In genomic region chr7:138928456-138928855, GRCm38 (mm10) we compare ENCODE assay signal across 31 mouse cellular contexts. TPM values are rescaled to one million over a fixed set of nuclear protein-coding genes. Genes with fewer than 3 reads are reported as not detected.
DNase-seq lines count a peak whose midpoint lies in the region; ATAC-seq and TF ChIP-seq lines count a peak whose summit lies in the region.
"Had no signal": no experiment of that assay in that cellular context is flagged by ENCODE, and none has a peak within 500 bp of the region (broad histone marks: within the 10 kb centered on the region; RNA-seq: fewer than 3 reads in every experiment).

No protein-coding gene starts in this region.

- TF ChIP-seq CTCF in brain, embryonic 14.5 days (IDR thresholded peaks at IDR 0.05; ENCODE audit: borderline replicate concordance, extremely low read depth, insufficient read depth, insufficient read length) = no peak

- no peaks in the 10 kb centered on the region for H3K4me1 ChIP-seq in forebrain, embryonic 15.5 days
- no peaks in the 10 kb centered on the region for H3K4me1 ChIP-seq in forebrain, embryonic 12.5 days
- H3K4me1 ChIP-seq: embryonic facial prominence, embryonic 10.5 days; embryonic facial prominence, embryonic 13.5 days; heart, embryonic 10.5 days; heart, embryonic 13.5 days had no signal

- no peaks in the 10 kb centered on the region for H3K36me3 ChIP-seq in forebrain, embryonic 15.5 days
- no peaks in the 10 kb centered on the region for H3K36me3 ChIP-seq in forebrain, embryonic 12.5 days (replicated peaks)
- H3K36me3 ChIP-seq: embryonic facial prominence, embryonic 10.5 days; embryonic facial prominence, embryonic 13.5 days; heart, embryonic 10.5 days; heart, embryonic 13.5 days had no signal

- no peak overlapping the region for H3K4me3 ChIP-seq in forebrain, embryonic 15.5 days
- no peak overlapping the region for H3K4me3 ChIP-seq in forebrain, embryonic 12.5 days (replicated peaks)
- H3K4me3 ChIP-seq: embryonic facial prominence, embryonic 10.5 days; embryonic facial prominence, embryonic 13.5 days; erythroblast, embryonic 14.5 days; heart, adult 2 months; heart, embryonic 10.5 days; heart, embryonic 13.5 days had no signal

- no peaks in the 10 kb centered on the region for H3K9me3 ChIP-seq in forebrain, embryonic 15.5 days
- H3K9me3 ChIP-seq in forebrain, embryonic 12.5 days = no peaks in the 10 kb centered on the region
- H3K9me3 ChIP-seq: embryonic facial prominence, embryonic 10.5 days; embryonic facial prominence, embryonic 13.5 days; heart, embryonic 10.5 days had no signal

- H3K9ac ChIP-seq in forebrain, embryonic 15.5 days (replicated peaks) = no peak overlapping the region
- no peak overlapping the region for H3K9ac ChIP-seq in forebrain, embryonic 12.5 days
- H3K9ac ChIP-seq: embryonic facial prominence, embryonic 13.5 days; heart, embryonic 13.5 days; hindbrain, embryonic 14.5 days had no signal

- no peak for ATAC-seq in forebrain, embryonic 15.5 days (replicated peaks)
- ATAC-seq in forebrain, embryonic 12.5 days (ENCODE audit: low FRiP score) = no peak
- ATAC-seq: CD4-positive, CD25-positive, alpha-beta regulatory T cell, adult 4 months; hindbrain, postnatal 0 days; inflammation-experienced regulatory T-cells, adult 6 months; intestine, embryonic 16.5 days had no signal

- H3K27me3 ChIP-seq in forebrain, embryonic 15.5 days = no peaks in the 10 kb centered on the region
- H3K27me3 ChIP-seq in forebrain, embryonic 12.5 days = peaks cover 4% of the 10 kb centered on the region; the same call in 1 of the 2 replicates
- H3K27me3 ChIP-seq: embryonic facial prominence, embryonic 13.5 days; heart, embryonic 13.5 days had no signal

- H3K4me2 ChIP-seq in forebrain, embryonic 15.5 days (replicated peaks) = no peak overlapping the region
- no peak overlapping the region for H3K4me2 ChIP-seq in forebrain, embryonic 12.5 days
- H3K4me2 ChIP-seq: embryonic facial prominence, embryonic 13.5 days; heart, embryonic 13.5 days; hindbrain, embryonic 14.5 days had no signal

- WGBS in forebrain, embryonic 15.5 days = 63% methylated on average over 4 of the region's 4 CpGs
- 93% methylated on average over 4 of the region's 4 CpGs for WGBS in forebrain, embryonic 12.5 days

- no peak for TF ChIP-seq POLR2A in brain, embryonic 14.5 days (IDR thresholded peaks at IDR 0.05; ENCODE audit: borderline replicate concordance, extremely low read depth, insufficient read depth, insufficient read length, poor library complexity, severe bottlenecking)

- H3K27ac ChIP-seq in forebrain, embryonic 15.5 days (replicated peaks) = 0 out of 2 replicates have a peak overlapping the region, but pooled peaks have one; percentile 23
- no peak overlapping the region for H3K27ac ChIP-seq in forebrain, embryonic 12.5 days
- H3K27ac ChIP-seq: embryonic facial prominence, embryonic 10.5 days; embryonic facial prominence, embryonic 13.5 days; heart, adult 2 months; heart, embryonic 10.5 days; heart, embryonic 13.5 days; hindbrain, embryonic 14.5 days; hindbrain, postnatal 0 days had no signal

- DNase-seq in brain, adult 2 months (ENCODE audit: low read depth, low spot score) = peak; percentile 74
- peak; percentile 34 for DNase-seq in brain, embryonic 14.5 days (ENCODE audit: low read depth)
- DNase-seq in telencephalon, adult 2 months (ENCODE audit: low read depth, low spot score) = peak; percentile 77
- DNase-seq in testis, postnatal 14 days (ENCODE audit: low spot score) = no peak
- DNase-seq: adrenal gland, adult 8-10 months; adrenal gland, postnatal 25 days; cerebellum, adult 11 months; cerebellum, adult 2 months; cerebellum, postnatal 10 days; cerebellum, postnatal 36 days; embryo, embryonic 11 days; gastrocnemius, postnatal 10 days; gastrocnemius, postnatal 36 days; heart, adult 2 months; heart, postnatal 14 days; heart, postnatal 4 days; kidney, adult 18-20 months had no signal

RNA-seq across cellular contexts. Expression of gene Jakmip3, which starts 12.1 kb away (rescaled TPM):
- 5.5 and 6.6 TPM in 2 replicates for polyA plus RNA-seq in forebrain, embryonic 15.5 days (2015; fragmentation: Nextera tagmentation; extraction: Ambion mirVana)
- polyA plus RNA-seq in forebrain, embryonic 12.5 days (2016; fragmentation: Nextera tagmentation; extraction: Ambion mirVana) = 0.83 TPM in 2 replicates
- polyA plus RNA-seq in brain, embryonic 14.5 days (2012; rRNA removed) = 6.2 and 9.9 TPM in 2 replicates
- polyA plus RNA-seq: C2C12; CD4-positive, CD25-positive, alpha-beta regulatory T cell, adult 4 months; erythroblast, embryonic 14.5 days; heart, embryonic 13.5 days; heart, embryonic 16.5 days had no signal

RNA-seq across cellular contexts. Expression of gene Bnip3, which starts 19.1 kb away (rescaled TPM):
- polyA plus RNA-seq in forebrain, embryonic 15.5 days (2015; fragmentation: Nextera tagmentation; extraction: Ambion mirVana) = 75.1 and 79.2 TPM in 2 replicates
- polyA plus RNA-seq in forebrain, embryonic 12.5 days (2016; fragmentation: Nextera tagmentation; extraction: Ambion mirVana) = 63.0 and 66.9 TPM in 2 replicates
- polyA plus RNA-seq in brain, embryonic 14.5 days (2012; rRNA removed) = 35.1 and 35.5 TPM in 2 replicates
